Mouse (Mus musculus): ENCODE data around the gene Zbtb46.

The Zbtb46 gene

GRCm38 (mm10) chr2:181401497-181401896 lies 57.7 kb downstream of the Zbtb46 start:
- no peak for DNase-seq

GRCm38 (mm10) chr2:181397207-181397761 lies 61.9 kb downstream of the Zbtb46 start:
- DNase-seq = no peak

GRCm38 (mm10) chr2:181394086-181394485 lies 65.1 kb downstream of the Zbtb46 start:
- DNase-seq = no peak

GRCm38 (mm10) chr2:181392600-181393213 lies 66.5 kb downstream of the Zbtb46 start:
- peak; percentile 88 to 95 for DNase-seq

- no peak for DNase-seq
These were observed 67.7 kb downstream of the Zbtb46 start for GRCm38 (mm10) chr2:181391541-181391940.

GRCm38 (mm10) chr2:181391022-181391421 lies 68.2 kb downstream of the Zbtb46 start:
- peak in 1 of 2 experiments; percentile 34 for DNase-seq

- DNase-seq = no peak
These were observed 68.9 kb downstream of the Zbtb46 start for GRCm38 (mm10) chr2:181390136-181390870.

GRCm38 (mm10) chr2:181386663-181387210 lies 72.5 kb downstream of the Zbtb46 start:
- no peak for DNase-seq

GRCm38 (mm10) chr2:181385885-181386284 lies 73.3 kb downstream of the Zbtb46 start:
- peak; percentile 45 to 56 for DNase-seq

GRCm38 (mm10) chr2:181384919-181385391 lies 74.3 kb downstream of the Zbtb46 start:
- peak in 1 of 2 experiments; percentile 59 for DNase-seq

GRCm38 (mm10) chr2:181384463-181384862 lies 74.8 kb downstream of the Zbtb46 start:
- no peak for DNase-seq

GRCm38 (mm10) chr2:181381631-181382306 lies 77.5 kb downstream of the Zbtb46 start:
- no peak for DNase-seq

- no peak for DNase-seq
These were observed 78.1 kb downstream of the Zbtb46 start for GRCm38 (mm10) chr2:181381107-181381506.

GRCm38 (mm10) chr2:181380251-181380650 lies 79.0 kb downstream of the Zbtb46 start:
- peak in 1 of 2 experiments; percentile 45 for DNase-seq

- no peak for DNase-seq
These were observed 79.4 kb downstream of the Zbtb46 start, which contains the start of gene Lime1 for GRCm38 (mm10) chr2:181379778-181380177. TSS of gene Lime1 (plus strand) at chr2:181380078.

- DNase-seq = no peak
These were observed 80.5 kb downstream of the Zbtb46 start for GRCm38 (mm10) chr2:181378701-181379100.

GRCm38 (mm10) chr2:181377230-181377629 lies 82.0 kb downstream of the Zbtb46 start:
- no peak for DNase-seq

GRCm38 (mm10) chr2:181375787-181376186 lies 83.4 kb downstream of the Zbtb46 start:
- DNase-seq = no peak

GRCm38 (mm10) chr2:181370001-181370400 lies 89.2 kb downstream of the Zbtb46 start:
- no peak for DNase-seq

- no peak for DNase-seq
These were observed 93.6 kb downstream of the Zbtb46 start for GRCm38 (mm10) chr2:181365655-181366075.

GRCm38 (mm10) chr2:181364860-181365596 lies 94.2 kb downstream of the Zbtb46 start, which contains the start of the genes Zgpat and Arfrp1:
TSS of gene Zgpat (plus strand) at chr2:181364928.
TSS of gene Arfrp1 (minus strand) at chr2:181365404.
- DNase-seq = peak; percentile 90 to 96

- no peak for DNase-seq
These were observed 94.8 kb downstream of the Zbtb46 start for GRCm38 (mm10) chr2:181364487-181364859.
